Mouse (Mus musculus) limb, embryonic 11.5 days (tissue): Measurements from ENCODE around the gene Ocln. TPM values are rescaled to one million over a fixed set of nuclear protein-coding genes. Genes with fewer than 3 reads are reported as not detected.
A peak's percentile ranks its signal among the peaks of the same experiment; 100 is the strongest.
"Not testable (repeated sequence)": the region's sequence is repeated elsewhere in the genome, so short reads cannot be mapped to it uniquely, and the experiment has no call there.

Experiments used
- ATAC-seq: fragments of 200-750 bp; cut with Nextera tagmentation; 2 replicates; pipeline ENCODE4 v1.8.0; 2017; ENCODE audit warnings: low read depth; ENCODE audit not compliant: insufficient number of reproducible peaks, low FRiP score, low TSS enrichment
- DNase-seq: peaks from one replicate; pipeline ENCODE4 v3.0.0-alpha.2; 2015; ENCODE audit warnings: low spot score
- H3K27ac ChIP-seq: fragments of 300-500 bp; sonication (generic); replicated peaks from 2 replicates; pipeline ENCODE4 v1.5.1; 2014; ENCODE audit warnings: low read depth, mild to moderate bottlenecking, low read length
- H3K27me3 ChIP-seq: fragments of 300-500 bp; sonication (generic); 2 replicates; pipeline ENCODE4 v1.6.1; 2014; ENCODE audit warnings: mild to moderate bottlenecking, low read length, mixed read lengths; ENCODE audit not compliant: control insufficient read depth, insufficient read depth
- H3K36me3 ChIP-seq: fragments of 300-500 bp; sonication (generic); 2 replicates; pipeline ENCODE4 v1.6.1; 2014; ENCODE audit warnings: mild to moderate bottlenecking, low read length, moderate library complexity, mixed read lengths; ENCODE audit not compliant: control insufficient read depth, insufficient read depth
- H3K4me1 ChIP-seq: fragments of 300-500 bp; sonication (generic); 2 replicates; pipeline ENCODE4 v1.6.1; 2014; ENCODE audit warnings: low read length, mixed read lengths; ENCODE audit not compliant: control insufficient read depth, insufficient read depth
- H3K4me2 ChIP-seq: fragments of 300-500 bp; sonication (generic); 2 replicates; pipeline ENCODE4 v1.6.1; 2014; ENCODE audit warnings: low read depth, mild to moderate bottlenecking, moderate library complexity; ENCODE audit not compliant: severe bottlenecking
- H3K4me3 ChIP-seq: fragments of 300-500 bp; sonication (generic); 2 replicates; pipeline ENCODE4 v1.5.1; 2014; ENCODE audit warnings: low read depth, low read length
- H3K9ac ChIP-seq: fragments of 300-500 bp; sonication (generic); 2 replicates; pipeline ENCODE4 v1.6.1; 2014; ENCODE audit warnings: mild to moderate bottlenecking, low read length
- H3K9me3 ChIP-seq: fragments of 300-500 bp; sonication (generic); 2 replicates; pipeline ENCODE4 v1.6.1; 2016; ENCODE audit warnings: low read length; ENCODE audit not compliant: control insufficient read depth
- WGBS: fragments of 180-500 bp; shearing (Covaris S2); extraction: QIAGEN DNeasy Blood & Tissue Kit; methylation state at CpG from one replicate; pipeline ENCODE4 v1.1.7; 2014; 5-methylcytosine and 5-hydroxymethylcytosine counted together
- polyA plus RNA-seq: library from polyadenylated mRNA; unstranded; fragments of >200 nt; fragmentation: Nextera tagmentation; extraction: Ambion mirVana; gene quantifications from 2 replicates; pipeline ENCODE4 v1.2.1, GENCODE M21; 2014

Ocln gene
- polyA plus RNA-seq, 1 experiment from 2014 or later: 2.0 TPM

DNA sequence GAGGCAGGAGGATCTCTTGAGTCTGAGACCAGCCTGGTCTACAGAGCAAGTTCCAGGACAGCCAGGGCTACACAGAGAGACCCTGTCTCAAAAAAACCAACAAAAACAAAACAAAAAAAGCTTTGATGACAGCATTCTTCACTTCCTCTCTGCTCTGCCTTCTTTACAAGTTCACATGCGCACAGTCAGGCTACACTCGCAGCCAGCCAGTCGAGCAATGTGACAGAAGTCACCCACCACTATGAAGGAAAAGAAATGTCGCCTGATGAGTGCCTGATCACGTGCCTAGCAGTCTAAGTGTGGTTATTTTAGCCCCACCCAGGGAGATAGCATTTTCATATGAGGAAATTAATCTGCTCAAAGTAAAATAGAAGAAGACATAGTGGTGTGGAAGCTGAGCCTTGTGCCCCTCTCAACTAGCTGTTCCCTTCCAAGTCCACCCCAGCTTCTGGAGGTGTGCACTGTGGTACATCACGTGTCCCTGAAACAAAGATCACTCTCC lies 34.8 kb downstream of the Ocln start:
- no peaks in the 10 kb centered on the region for H3K9me3 ChIP-seq
- H3K4me1 ChIP-seq: peaks cover 3% of the 10 kb centered on the region
- DNase-seq (no peak), ATAC-seq (no peak)
- no peak overlapping the region for H3K9ac ChIP-seq
- H3K27me3 ChIP-seq: no peaks in the 10 kb centered on the region
- H3K36me3 ChIP-seq: no peaks in the 10 kb centered on the region
- H3K27ac ChIP-seq: no peak overlapping the region
- no peak overlapping the region for H3K4me3 ChIP-seq
- H3K4me2 ChIP-seq: no peak overlapping the region
- 86% methylated on average over 6 of the region's 6 CpGs for WGBS

DNA sequence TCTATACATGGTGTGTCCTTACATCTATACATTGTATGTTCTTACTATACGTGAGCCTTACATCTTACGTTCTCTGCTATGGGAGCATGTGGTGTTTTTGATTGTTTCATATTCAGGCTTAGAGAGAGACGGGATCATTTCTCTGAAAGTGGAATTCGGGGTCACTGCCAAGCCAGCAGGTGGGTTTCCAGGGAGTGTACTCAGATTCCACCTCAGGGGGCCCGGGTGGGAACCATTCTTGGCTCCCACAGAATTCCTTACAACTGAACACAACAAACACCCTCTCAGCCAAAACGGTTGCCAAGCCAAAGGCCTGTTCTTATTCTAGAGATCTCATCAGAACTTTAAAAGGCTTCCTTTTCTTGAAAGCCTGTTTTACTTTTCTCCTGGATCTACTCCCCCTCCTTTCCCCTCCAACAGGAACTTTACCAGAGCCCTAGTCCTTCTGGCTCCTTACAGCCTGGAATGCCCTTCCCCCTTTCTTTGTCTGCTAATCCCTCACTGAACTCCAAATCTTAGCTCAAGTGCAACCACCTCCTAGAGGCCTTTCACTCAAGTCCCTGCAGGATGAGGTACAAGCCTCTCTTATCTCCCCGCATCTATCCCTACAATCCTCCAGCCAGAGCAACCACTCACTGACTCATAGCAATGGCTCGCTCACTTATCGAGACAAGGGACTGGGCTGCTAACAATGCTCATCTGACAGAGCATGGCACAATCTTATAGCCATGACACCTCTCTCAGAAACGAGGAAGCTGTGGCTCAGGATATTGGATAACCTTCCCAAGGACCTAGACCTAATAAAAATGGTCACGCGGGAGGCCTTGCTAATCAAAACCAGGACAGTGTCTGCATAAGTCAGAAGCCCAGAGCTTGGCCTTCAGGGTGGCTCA lies 36.1 kb downstream of the Ocln start:
- DNase-seq: peak; percentile 49
- ATAC-seq: peak; percentile 62; the same call in 1 of the 2 replicates
- Histone ChIP-seq H3K4me3 (no peak overlapping the region), H3K4me2 (no peak overlapping the region), H3K9me3 (no peaks in the 10 kb centered on the region), H3K27me3 (no peaks in the 10 kb centered on the region), H3K9ac (no peak overlapping the region), H3K36me3 (no peaks in the 10 kb centered on the region), H3K27ac (peak overlapping the region; percentile 48), H3K4me1 (peaks cover 3% of the 10 kb centered on the region)
- 42% methylated on average over 12 of the region's 12 CpGs for WGBS

DNA sequence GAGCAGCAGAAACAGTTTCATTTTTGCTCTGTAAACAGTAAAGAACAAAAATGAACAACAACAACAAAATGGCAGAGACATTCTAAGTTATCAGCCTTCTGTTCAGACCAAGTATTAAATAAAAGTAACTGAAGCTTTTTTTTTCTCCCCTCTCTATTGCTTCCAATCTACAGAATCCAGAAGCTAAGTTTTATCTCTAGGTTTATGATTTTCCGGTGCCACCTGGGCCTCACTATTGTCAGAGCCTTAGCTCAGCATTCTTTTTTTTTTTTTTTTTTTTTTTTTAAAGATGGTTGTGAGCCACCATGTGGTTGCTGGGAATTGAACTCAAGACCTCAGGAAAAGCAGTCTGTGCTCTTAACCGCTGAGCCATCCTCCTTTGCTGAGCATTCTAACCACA lies 39.7 kb downstream of the Ocln start:
- Histone ChIP-seq H3K4me1 (peaks cover 3% of the 10 kb centered on the region), H3K27me3 (no peaks in the 10 kb centered on the region), H3K9me3 (no peaks in the 10 kb centered on the region), H3K27ac (no peak overlapping the region), H3K4me2 (no peak overlapping the region), H3K4me3 (no peak overlapping the region), H3K36me3 (no peaks in the 10 kb centered on the region), H3K9ac (no peak overlapping the region)
- DNase-seq (no peak), ATAC-seq (no peak)
- WGBS: 97% methylated on average over 2 of the region's 2 CpGs

DNA sequence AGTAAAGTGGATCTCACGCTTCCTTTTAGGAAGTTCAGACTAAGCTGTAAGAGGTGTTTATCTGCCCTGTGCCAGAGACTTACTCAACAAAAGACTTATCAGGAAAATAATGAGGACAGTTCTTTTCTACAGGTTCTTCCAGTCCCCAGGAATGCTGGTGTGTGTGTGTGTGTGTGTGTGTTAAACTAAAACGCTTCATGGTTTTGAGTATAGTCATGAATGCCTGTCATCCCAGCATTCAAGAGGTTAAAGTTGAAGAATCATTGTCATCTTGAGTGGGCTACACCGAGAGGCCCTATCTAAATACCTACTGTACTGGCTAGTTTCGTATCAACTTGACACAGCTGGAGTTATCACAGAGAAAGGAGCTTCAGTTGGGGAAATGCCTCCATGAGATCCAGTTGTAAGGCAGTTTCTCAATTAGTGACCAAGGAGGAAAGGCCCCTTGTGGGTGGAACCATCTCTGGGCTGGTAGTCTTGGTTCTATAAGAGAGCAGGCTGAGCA lies 40.6 kb downstream of the Ocln start:
- Histone ChIP-seq H3K27me3 (no peaks in the 10 kb centered on the region), H3K27ac (no peak overlapping the region), H3K36me3 (no peaks in the 10 kb centered on the region), H3K4me3 (no peak overlapping the region), H3K4me1 (peaks cover 3% of the 10 kb centered on the region), H3K4me2 (no peak overlapping the region), H3K9ac (no peak overlapping the region), H3K9me3 (no peaks in the 10 kb centered on the region)
- no peak for DNase-seq
- 85% methylated on average over 4 of the region's 4 CpGs for WGBS
- no peak for ATAC-seq

DNA sequence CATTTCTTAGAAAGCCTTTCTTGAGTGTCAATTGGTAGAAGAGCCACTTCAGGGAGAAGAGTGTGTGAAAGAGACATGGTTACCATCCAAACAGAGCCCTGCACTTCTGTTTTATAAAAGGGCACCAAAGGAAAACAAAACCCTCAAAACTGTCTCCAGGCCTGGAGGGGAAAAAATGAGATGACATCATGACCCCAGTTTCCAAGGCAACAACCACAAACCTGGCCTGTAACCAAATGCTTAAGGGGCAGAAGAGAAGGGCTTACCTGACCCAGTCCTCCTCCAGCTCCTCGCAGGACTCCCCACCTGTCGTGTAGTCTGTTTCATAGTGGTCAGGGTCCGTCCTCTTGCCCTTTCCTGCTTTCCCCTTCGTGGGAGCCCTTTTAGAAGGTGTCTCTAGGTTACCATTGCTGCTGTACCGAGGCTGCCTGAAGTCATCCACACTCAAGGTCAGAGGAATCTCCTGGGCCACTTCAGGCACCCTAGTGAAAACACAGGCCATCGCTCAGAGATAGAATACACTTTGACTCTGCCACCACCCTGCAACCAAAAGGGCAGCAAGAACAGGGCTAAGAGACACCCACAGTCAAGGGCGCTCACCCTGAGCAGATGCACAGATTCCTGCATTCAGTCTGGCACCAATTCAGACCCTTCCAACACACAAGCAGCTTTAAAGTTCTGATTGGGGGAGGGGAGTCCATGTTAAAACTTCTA lies 41.2 kb downstream of the Ocln start:
- H3K4me3 ChIP-seq: no peak overlapping the region
- H3K27ac ChIP-seq: no peak overlapping the region
- no peaks in the 10 kb centered on the region for H3K9me3 ChIP-seq
- H3K4me1 ChIP-seq: no peaks in the 10 kb centered on the region; the same call in 1 of the 2 replicates
- ATAC-seq (no peak), DNase-seq (no peak)
- no peaks in the 10 kb centered on the region for H3K27me3 ChIP-seq
- WGBS: 78% methylated on average over 7 of the region's 7 CpGs
- no peak overlapping the region for H3K9ac ChIP-seq
- H3K36me3 ChIP-seq: no peaks in the 10 kb centered on the region
- no peak overlapping the region for H3K4me2 ChIP-seq

DNA sequence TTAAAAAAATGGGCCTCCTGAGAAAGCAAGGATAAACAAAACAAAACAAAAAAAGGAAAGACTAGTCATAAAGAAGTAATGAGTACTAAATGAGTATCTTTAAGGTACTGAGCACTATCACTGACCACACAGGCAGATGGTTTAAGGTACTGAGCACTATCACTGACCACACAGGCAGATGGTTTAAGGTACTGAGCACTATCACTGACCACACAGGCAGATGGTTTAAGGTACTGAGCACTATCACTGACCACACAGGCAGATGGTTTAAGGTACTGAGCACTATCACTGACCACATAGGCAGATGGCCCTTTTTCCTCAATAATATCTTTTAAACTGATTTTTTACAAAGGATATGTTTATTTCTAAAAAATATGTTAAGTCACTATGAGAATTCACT lies 52.9 kb downstream of the Ocln start:
- not testable (repeated sequence) for H3K36me3 ChIP-seq, H3K4me2 ChIP-seq, H3K27me3 ChIP-seq, H3K4me3 ChIP-seq, H3K4me1 ChIP-seq, H3K9me3 ChIP-seq, ATAC-seq, H3K9ac ChIP-seq, DNase-seq, H3K27ac ChIP-seq

DNA sequence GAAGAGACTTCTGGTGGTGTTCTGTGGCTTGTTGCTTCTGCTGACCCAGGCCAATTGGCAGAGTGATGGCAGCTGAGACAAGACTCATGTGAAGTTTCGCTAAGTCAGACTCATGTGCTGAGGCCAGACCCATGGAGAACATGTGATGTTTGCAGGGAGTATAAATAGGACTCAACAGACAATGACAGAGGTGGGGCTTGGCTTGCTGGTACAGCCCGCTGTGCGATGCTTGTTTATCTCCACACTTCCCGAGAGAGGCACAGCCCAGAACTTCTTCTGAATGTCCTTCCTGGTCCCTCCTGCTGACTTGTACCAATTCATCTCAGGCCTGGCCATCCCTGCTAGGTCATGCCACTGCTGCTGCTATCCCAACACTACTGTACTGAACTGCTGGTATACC lies 57.2 kb downstream of the Ocln start:
- no peak for ATAC-seq
- Histone ChIP-seq H3K4me2 (no peak overlapping the region), H3K4me3 (no peak overlapping the region), H3K36me3 (no peaks in the 10 kb centered on the region), H3K27me3 (no peaks in the 10 kb centered on the region), H3K9ac (no peak overlapping the region), H3K27ac (no peak overlapping the region), H3K9me3 (no peaks in the 10 kb centered on the region), H3K4me1 (no peaks in the 10 kb centered on the region)
- WGBS: 94% methylated on average over 4 of the region's 4 CpGs
- no peak for DNase-seq

DNA sequence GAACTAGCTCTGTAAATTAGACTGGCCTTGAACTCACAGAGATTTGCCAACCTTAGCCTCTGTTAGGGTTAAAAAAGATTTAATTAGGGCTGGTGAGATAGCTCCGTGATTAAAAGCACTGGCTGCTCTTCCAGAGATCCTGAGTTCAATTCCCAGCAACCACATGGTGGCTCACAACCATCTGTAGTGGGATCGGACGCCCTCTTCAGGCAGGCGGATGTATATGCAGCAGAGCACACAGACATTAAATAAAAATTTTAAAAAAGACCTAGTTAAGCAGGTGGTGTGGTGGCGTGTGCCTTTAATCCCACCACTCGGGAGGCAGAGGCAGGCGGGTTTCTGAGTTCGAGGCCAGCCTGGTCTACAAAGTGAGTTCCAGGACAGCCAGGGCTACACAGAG lies 58.1 kb downstream of the Ocln start:
- ATAC-seq, H3K4me1 ChIP-seq, H3K9me3 ChIP-seq, H3K27ac ChIP-seq, H3K36me3 ChIP-seq, H3K27me3 ChIP-seq, H3K9ac ChIP-seq, H3K4me3 ChIP-seq, DNase-seq, H3K4me2 ChIP-seq: not testable (repeated sequence)
- 66% methylated on average over 8 of the region's 8 CpGs for WGBS
